Mouse (Mus musculus): Measurements from ENCODE around the gene Naa16.

- TF ChIP-seq POLR2A (IDR thresholded peaks at IDR 0.05; ENCODE audit: borderline replicate concordance, extremely low read depth, low read depth, low read length): no peak
- no peak for TF ChIP-seq CTCF (IDR thresholded peaks at IDR 0.05; ENCODE audit: insufficient read depth, low read length)
Measured at GRCm38 (mm10) chr14:79275870-79276395, 114.6 kb downstream of the Naa16 start.

All from lung, adult 2 months (tissue).